Comparison of ENCODE assay signal across 21 mouse cellular contexts in the genomic region with DNA sequence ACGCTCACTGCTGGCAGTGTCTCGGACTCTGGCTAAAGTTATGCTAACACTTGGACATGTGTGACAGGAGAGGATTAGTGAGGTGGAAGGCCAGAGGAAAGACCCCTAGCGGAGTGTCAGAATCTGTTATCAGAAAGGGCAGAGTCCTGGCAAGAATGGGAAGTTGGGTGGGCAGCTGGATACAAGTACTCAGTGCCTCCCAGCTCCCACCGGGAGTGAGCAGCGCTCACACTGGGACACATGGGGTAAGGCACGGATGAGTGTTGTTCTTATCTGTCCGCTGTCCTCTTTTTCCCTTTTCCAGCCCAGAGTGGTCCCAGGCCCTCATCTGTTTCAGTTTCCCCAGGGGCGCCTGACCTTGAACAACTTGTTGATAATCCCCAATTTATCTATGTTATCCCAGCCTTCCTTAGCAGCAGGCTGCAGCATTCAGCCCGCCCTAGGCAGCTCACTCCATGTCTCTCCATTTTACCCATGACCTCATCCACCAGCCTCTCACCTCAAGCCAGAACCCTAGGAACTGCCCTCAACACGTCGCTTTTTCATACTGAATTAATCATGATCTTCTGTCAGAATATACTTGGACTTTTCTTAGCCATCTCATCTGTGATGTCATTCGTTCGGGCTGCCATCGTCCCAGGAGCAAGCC.
A peak's percentile ranks its signal among the peaks of the same experiment; 100 is the strongest.
DNase-seq lines count a peak whose midpoint lies in the region; ATAC-seq and TF ChIP-seq lines count a peak whose summit lies in the region.
"Had no signal": no experiment of that assay in that cellular context is flagged by ENCODE, and none has a peak within 500 bp of the region (broad histone marks: within the 10 kb centered on the region; RNA-seq: fewer than 3 reads in every experiment).

No protein-coding gene starts in this region.

- no peak overlapping the region for H3K9ac ChIP-seq in heart, adult 2 months (ENCODE audit: low read depth, low read length)
- H3K9ac ChIP-seq in heart, embryonic 14.5 days (ENCODE audit: low read length): 0 out of 2 replicates have a peak overlapping the region, but pooled peaks have one; percentile 54
- H3K9ac ChIP-seq: limb, embryonic 15.5 days; liver, embryonic 15.5 days; midbrain, embryonic 13.5 days; neural tube, embryonic 13.5 days had no signal

- peaks cover 3% of the 10 kb centered on the region for H3K4me1 ChIP-seq in heart, adult 2 months (ENCODE audit: control insufficient read depth, insufficient read depth, low read length)
- H3K4me1 ChIP-seq in heart, embryonic 14.5 days (ENCODE audit: control insufficient read depth in 2 of 2, insufficient read depth in 2 of 2, low read length in 2 of 2): peaks cover 15 to 26% of the 10 kb centered on the region in 2 experiments
- H3K4me1 ChIP-seq in midbrain, embryonic 10.5 days: peaks cover 12% of the 10 kb centered on the region; the same call in 1 of the 2 replicates
- H3K4me1 ChIP-seq in limb, embryonic 10.5 days: no peaks in the 10 kb centered on the region
- H3K4me1 ChIP-seq: embryonic facial prominence, embryonic 10.5 days; limb, embryonic 15.5 days; liver, embryonic 15.5 days had no signal

- H3K27me3 ChIP-seq in heart, adult 2 months (ENCODE audit: control insufficient read depth, insufficient read depth, low read length): no peaks in the 10 kb centered on the region
- no peaks in the 10 kb centered on the region for H3K27me3 ChIP-seq in heart, embryonic 14.5 days (ENCODE audit: control insufficient read depth, insufficient read depth, low read length)
- no peaks in the 10 kb centered on the region for H3K27me3 ChIP-seq in midbrain, embryonic 10.5 days (ENCODE audit: low read depth, poor library complexity, severe bottlenecking)
- H3K27me3 ChIP-seq in limb, embryonic 10.5 days (ENCODE audit: low read depth, poor library complexity, severe bottlenecking): no peaks in the 10 kb centered on the region
- H3K27me3 ChIP-seq: limb, embryonic 15.5 days; liver, embryonic 15.5 days; midbrain, embryonic 13.5 days; neural tube, embryonic 13.5 days; Patski had no signal

- 0 out of 2 replicates have a peak, but pooled peaks have one; percentile 1 for TF ChIP-seq CTCF in heart, adult 2 months (IDR thresholded peaks at IDR 0.05)

- peak; percentile 95 for DNase-seq in heart, adult 11 months
- DNase-seq in heart, adult 2 months: peak; percentile 33 to 39
- peak; percentile 22 to 31 for DNase-seq in heart, postnatal 36 days
- DNase-seq in adrenal gland, postnatal 4 days (ENCODE audit: low spot score in 2 of 2): no peak
- no peak for DNase-seq in midbrain, embryonic 10.5 days (ENCODE audit: low spot score)
- no peak for DNase-seq in limb, embryonic 10.5 days (ENCODE audit: low spot score)
- DNase-seq: adrenal gland, adult 8-10 months; gastrocnemius, adult 2 months; kidney, adult 18-20 months; kidney, postnatal 14 days; right cerebral cortex, postnatal 25 days had no signal

- no peaks in the 10 kb centered on the region for H3K36me3 ChIP-seq in heart, adult 2 months (ENCODE audit: control insufficient read depth, insufficient read depth, low read length)
- H3K36me3 ChIP-seq in heart, embryonic 14.5 days (ENCODE audit: control insufficient read depth, insufficient read depth, low read length): peaks cover 98% of the 10 kb centered on the region
- peaks cover 99% of the 10 kb centered on the region for H3K36me3 ChIP-seq in midbrain, embryonic 10.5 days
- peaks cover 100% of the 10 kb centered on the region for H3K36me3 ChIP-seq in limb, embryonic 10.5 days

- H3K9me3 ChIP-seq in heart, embryonic 14.5 days (ENCODE audit: control insufficient read depth, low read length): no peaks in the 10 kb centered on the region
- no peaks in the 10 kb centered on the region for H3K9me3 ChIP-seq in midbrain, embryonic 10.5 days (replicated peaks)
- no peaks in the 10 kb centered on the region for H3K9me3 ChIP-seq in limb, embryonic 10.5 days (replicated peaks)
- H3K9me3 ChIP-seq: embryonic facial prominence, embryonic 10.5 days; limb, embryonic 15.5 days; liver, embryonic 15.5 days; midbrain, embryonic 13.5 days; neural tube, embryonic 13.5 days had no signal

- TF ChIP-seq EP300 in heart, adult 2 months (IDR thresholded peaks at IDR 0.05; ENCODE audit: insufficient read depth, low read depth, low read length): no peak

- intact Hi-C loops in heart, adult 2 months (cut with DNase I): no loop called here
- intact Hi-C loops in heart, postnatal 36 days (cut with DNase I): no loop called here

- 52% methylated on average over 14 of the region's 14 CpGs for WGBS in heart, adult 2 months
- WGBS in heart, embryonic 14.5 days: 11% methylated on average over 14 of the region's 14 CpGs
- 88% methylated on average over 14 of the region's 14 CpGs for WGBS in midbrain, embryonic 10.5 days
- 86% methylated on average over 14 of the region's 14 CpGs for whole genome bisulfite sequencing in limb, embryonic 10.5 days

- no peak overlapping the region for H3K27ac ChIP-seq in heart, adult 2 months
- H3K27ac ChIP-seq in heart, embryonic 14.5 days (replicated peaks in 1 of 2; ENCODE audit: control insufficient read depth in 1 of 2, insufficient read depth in 1 of 2, low read depth in 2 of 2, low read length in 2 of 2): peak overlapping the region; percentile 56 to 86
- H3K27ac ChIP-seq in midbrain, embryonic 10.5 days (replicated peaks): no peak overlapping the region
- no peak overlapping the region for H3K27ac ChIP-seq in limb, embryonic 10.5 days
- H3K27ac ChIP-seq: embryonic facial prominence, embryonic 10.5 days; gastrocnemius, adult 2 months; layer of hippocampus, adult 2 months; limb, embryonic 15.5 days; liver, embryonic 15.5 days; neural tube, embryonic 13.5 days had no signal

- H3K4me3 ChIP-seq in heart, adult 2 months: no peak overlapping the region
- no peak overlapping the region for H3K4me3 ChIP-seq in heart, embryonic 14.5 days (ENCODE audit: control insufficient read depth in 1 of 2, insufficient read depth in 1 of 2, low read depth in 1 of 2, low read length in 2 of 2)
- H3K4me3 ChIP-seq in midbrain, embryonic 10.5 days: no peak overlapping the region
- H3K4me3 ChIP-seq in limb, embryonic 10.5 days: no peak overlapping the region
- H3K4me3 ChIP-seq: embryonic facial prominence, embryonic 10.5 days; gastrocnemius, adult 2 months; layer of hippocampus, adult 2 months; limb, embryonic 15.5 days; liver, embryonic 15.5 days; midbrain, embryonic 13.5 days; neural tube, embryonic 13.5 days had no signal

- peak; percentile 81 for ATAC-seq in heart, embryonic 14.5 days (ENCODE audit: insufficient number of reproducible peaks, insufficient read depth, low FRiP score, low read depth)
- ATAC-seq: hindbrain, embryonic 16.5 days; lung, postnatal 0 days; midbrain, embryonic 13.5 days; Patski had no signal

- no peaks in the 10 kb centered on the region for H3K79me2 ChIP-seq in heart, adult 2 months (replicated peaks; ENCODE audit: control insufficient read depth, insufficient read depth, low read length)

- H3K4me2 ChIP-seq in heart, embryonic 14.5 days (ENCODE audit: low read length): peak overlapping the region; percentile 24; the same call in 1 of the 2 replicates
- H3K4me2 ChIP-seq: limb, embryonic 15.5 days; liver, embryonic 15.5 days; midbrain, embryonic 13.5 days; neural tube, embryonic 13.5 days had no signal

- TF ChIP-seq POLR2A in heart, adult 2 months (IDR thresholded peaks at IDR 0.05; ENCODE audit: insufficient read depth, low read depth, low read length): no peak

Comparison
In these comparisons a context has a peak if more than half of its experiments do, and no peak if none do; other contexts are left out.
1. H3K27ac ChIP-seq: peak in heart, embryonic 14.5 days (2 of 2); none in heart, adult 2 months (single experiment), midbrain, embryonic 10.5 days (single experiment) and limb, embryonic 10.5 days (single experiment).
2. DNase-seq: peak in heart, adult 11 months (single experiment), heart, adult 2 months (2 of 2) and heart, postnatal 36 days (2 of 2); none in adrenal gland, postnatal 4 days (0 of 2), midbrain, embryonic 10.5 days (single experiment) and limb, embryonic 10.5 days (single experiment).